Mouse (Mus musculus) neural tube, embryonic 14.5 days (tissue): ENCODE data around the gene Stra6l. TPM values are rescaled to one million over a fixed set of nuclear protein-coding genes. Genes with fewer than 3 reads are reported as not detected.

ENCODE experiments used
- ATAC-seq: fragments of 200-750 bp; cut with Nextera tagmentation; 2 replicates; pipeline ENCODE4 v1.8.0; 2017; ENCODE audit warnings: low read depth, mild to moderate bottlenecking, moderate TSS enrichment, moderate library complexity
- H3K27ac ChIP-seq: fragments of 300-500 bp; sonication (generic); 2 replicates; pipeline ENCODE4 v1.5.1; 2014; ENCODE audit warnings: low read depth, mild to moderate bottlenecking, control low read depth, low read length, moderate library complexity, mixed read lengths
- H3K27me3 ChIP-seq: fragments of 300-500 bp; sonication (generic); 2 replicates; pipeline ENCODE4 v1.6.1; 2014; ENCODE audit warnings: low read length; ENCODE audit not compliant: control insufficient read depth, insufficient read depth
- H3K36me3 ChIP-seq: fragments of 300-500 bp; sonication (generic); 2 replicates; pipeline ENCODE4 v1.6.1; 2014; ENCODE audit warnings: low read length, mixed read lengths; ENCODE audit not compliant: control insufficient read depth, insufficient read depth
- H3K4me1 ChIP-seq: fragments of 300-500 bp; sonication (generic); 2 replicates; pipeline ENCODE4 v1.6.1; 2014; ENCODE audit warnings: low read length; ENCODE audit not compliant: control insufficient read depth, insufficient read depth
- H3K4me2 ChIP-seq: fragments of 300-500 bp; sonication (generic); 2 replicates; pipeline ENCODE4 v1.6.1; 2014; ENCODE audit warnings: mild to moderate bottlenecking, low read depth, low read length, control low read depth
- H3K4me3 ChIP-seq: fragments of 300-500 bp; sonication (generic); 2 replicates; pipeline ENCODE4 v1.5.1; 2014; ENCODE audit warnings: low read depth, low read length, control low read depth, mixed read lengths
- H3K9ac ChIP-seq: fragments of 300-500 bp; sonication (generic); replicated peaks from 2 replicates; pipeline ENCODE4 v1.6.1; 2014; ENCODE audit warnings: low read depth, mild to moderate bottlenecking, control low read depth, low read length, mixed read lengths
- H3K9me3 ChIP-seq: fragments of 300-500 bp; sonication (generic); 2 replicates; pipeline ENCODE4 v1.6.1; 2016; ENCODE audit warnings: low read length; ENCODE audit not compliant: control insufficient read depth
- WGBS: fragments of 180-500 bp; shearing (Covaris S2); extraction: QIAGEN DNeasy Blood & Tissue Kit; methylation state at CpG from one replicate; pipeline ENCODE4 v1.1.7; 2014; 5-methylcytosine and 5-hydroxymethylcytosine counted together
- polyA plus RNA-seq: library from polyadenylated mRNA; unstranded; fragments of >200 nt; fragmentation: Nextera tagmentation; extraction: Ambion mirVana; gene quantifications from 2 replicates; pipeline ENCODE4 v1.2.1, GENCODE M21; 2014

Stra6l gene
- polyA plus RNA-seq, 1 experiment from 2014 or later: 0.62 TPM

DNA sequence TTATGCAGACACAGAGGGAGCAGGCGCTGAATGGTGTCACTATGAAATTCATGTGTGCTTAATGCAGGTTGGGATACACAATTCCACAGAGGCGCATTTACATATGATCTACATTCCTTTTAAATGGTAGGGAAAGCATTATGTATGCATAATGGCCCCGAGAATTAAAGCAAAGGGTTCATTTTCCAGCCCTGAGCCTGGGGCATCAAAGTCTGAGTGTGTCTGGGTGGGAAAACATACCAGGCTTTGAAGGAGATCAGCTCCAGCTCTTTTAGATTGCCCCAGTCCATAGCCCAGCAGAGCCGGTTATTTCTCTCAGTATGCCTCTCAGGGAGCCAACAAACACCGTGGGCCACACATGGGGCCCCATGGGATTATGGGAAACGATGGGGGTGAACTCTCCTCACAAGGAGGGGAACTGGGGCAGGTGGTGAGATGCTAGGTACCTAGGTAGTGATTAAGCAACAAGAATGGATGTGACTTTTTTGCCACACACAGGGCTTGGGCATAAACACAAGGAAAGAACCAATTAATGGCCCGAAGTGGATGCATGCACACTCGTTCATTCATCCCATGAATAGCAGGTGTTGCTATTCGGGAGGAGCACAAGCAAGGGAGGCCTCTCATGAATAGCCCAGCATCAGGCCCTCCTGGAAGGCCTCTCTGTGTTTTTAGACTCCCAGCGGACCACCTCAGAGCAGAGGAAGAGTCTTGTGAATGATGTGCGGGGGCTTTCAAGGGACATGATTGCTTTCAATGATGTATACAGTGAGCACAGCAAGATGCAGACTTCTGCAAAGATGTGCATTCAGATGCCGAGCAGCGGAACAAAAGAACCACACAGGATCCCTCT, 18.3 kb upstream of the Stra6l start:
- Histone ChIP-seq H3K9me3 (no peaks in the 10 kb centered on the region), H3K27me3 (peaks cover 4% of the 10 kb centered on the region; the same call in 1 of the 2 replicates), H3K4me3 (no peak overlapping the region), H3K4me1 (peaks cover 30% of the 10 kb centered on the region), H3K4me2 (no peak overlapping the region), H3K9ac (peak overlapping the region; percentile 21; the same call in 1 of the 2 replicates), H3K27ac (peak overlapping the region; percentile 80), H3K36me3 (no peaks in the 10 kb centered on the region)
- WGBS: 17% methylated on average over 13 of the region's 13 CpGs
- ATAC-seq: no peak

DNA sequence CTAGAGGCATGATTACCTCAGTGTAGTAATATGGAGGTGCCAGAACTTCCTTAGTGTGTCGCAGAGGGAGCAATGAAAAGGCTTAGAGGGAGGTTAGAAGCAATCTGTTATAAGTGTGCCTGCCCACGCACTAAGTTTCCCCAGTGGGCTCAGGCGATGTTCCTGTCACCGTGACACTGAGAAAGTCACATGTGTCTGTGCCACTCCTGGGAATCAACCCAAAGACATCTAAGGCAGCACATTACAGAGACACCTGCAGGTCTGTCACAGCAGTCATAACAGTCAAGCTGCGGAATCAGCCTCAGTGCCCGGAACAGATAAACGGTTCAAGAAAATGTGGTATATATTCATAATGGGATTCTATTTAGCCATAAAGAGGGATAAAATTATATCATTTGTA, 16.5 kb upstream of the Stra6l start:
- Histone ChIP-seq H3K4me3 (no peak overlapping the region), H3K27ac (no peak overlapping the region), H3K9ac (no peak overlapping the region), H3K4me1 (peaks cover 27% of the 10 kb centered on the region), H3K4me2 (no peak overlapping the region), H3K27me3 (no peaks in the 10 kb centered on the region), H3K9me3 (no peaks in the 10 kb centered on the region), H3K36me3 (no peaks in the 10 kb centered on the region)
- 55% methylated on average over 7 of the region's 7 CpGs for WGBS
- no peak for ATAC-seq

DNA sequence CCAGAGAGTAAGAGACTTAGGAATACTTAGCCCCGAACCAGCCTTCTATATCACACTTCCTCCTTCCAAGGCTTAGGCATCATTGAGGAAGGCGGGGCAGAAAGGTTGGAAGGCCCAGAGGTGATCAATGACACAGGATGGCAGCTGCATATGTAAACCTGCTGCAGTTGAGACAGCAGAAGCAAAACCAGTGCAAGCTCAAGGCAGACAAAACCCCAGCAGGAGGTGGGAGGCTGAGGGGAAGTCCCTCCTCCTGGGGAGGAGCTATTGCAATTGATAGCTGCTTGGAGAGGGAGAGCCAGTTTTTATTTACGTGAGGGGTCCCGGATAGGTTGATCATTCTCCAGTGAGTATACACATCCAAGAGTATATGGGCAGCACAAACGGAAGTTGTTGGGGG, 15.0 kb upstream of the Stra6l start:
- ATAC-seq: no peak
- WGBS: 36% methylated on average over 5 of the region's 5 CpGs
- Histone ChIP-seq H3K9ac (no peak overlapping the region), H3K27ac (no peak overlapping the region), H3K27me3 (no peaks in the 10 kb centered on the region), H3K4me1 (peaks cover 26% of the 10 kb centered on the region), H3K36me3 (no peaks in the 10 kb centered on the region), H3K9me3 (no peaks in the 10 kb centered on the region), H3K4me2 (no peak overlapping the region), H3K4me3 (no peak overlapping the region)

DNA sequence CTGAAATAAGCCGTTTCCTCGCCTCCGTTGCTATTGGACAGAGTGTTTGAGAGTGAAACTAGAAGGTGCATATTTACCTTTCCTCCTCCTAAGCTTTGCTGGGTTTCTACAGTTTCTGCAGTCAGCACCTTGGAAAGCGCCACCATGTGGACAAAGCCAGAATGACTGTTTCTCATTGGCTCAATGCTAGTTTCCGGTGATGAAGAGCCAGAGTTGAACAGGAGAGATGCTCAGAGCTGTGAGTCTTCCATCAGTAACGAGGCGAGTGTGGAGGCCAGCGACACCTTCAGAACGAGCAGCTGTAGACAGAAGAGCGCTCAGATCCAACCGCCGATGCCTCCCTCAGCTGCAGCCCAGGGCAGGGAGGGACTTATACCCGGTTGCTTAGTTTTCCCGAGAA, 4.1 kb upstream of the Stra6l start:
- Histone ChIP-seq H3K27me3 (no peaks in the 10 kb centered on the region), H3K27ac (no peak overlapping the region), H3K36me3 (no peaks in the 10 kb centered on the region), H3K9ac (no peak overlapping the region), H3K4me1 (no peaks in the 10 kb centered on the region), H3K4me2 (no peak overlapping the region), H3K9me3 (no peaks in the 10 kb centered on the region), H3K4me3 (no peak overlapping the region)
- WGBS: 57% methylated on average over 14 of the region's 14 CpGs
- no peak for ATAC-seq

DNA sequence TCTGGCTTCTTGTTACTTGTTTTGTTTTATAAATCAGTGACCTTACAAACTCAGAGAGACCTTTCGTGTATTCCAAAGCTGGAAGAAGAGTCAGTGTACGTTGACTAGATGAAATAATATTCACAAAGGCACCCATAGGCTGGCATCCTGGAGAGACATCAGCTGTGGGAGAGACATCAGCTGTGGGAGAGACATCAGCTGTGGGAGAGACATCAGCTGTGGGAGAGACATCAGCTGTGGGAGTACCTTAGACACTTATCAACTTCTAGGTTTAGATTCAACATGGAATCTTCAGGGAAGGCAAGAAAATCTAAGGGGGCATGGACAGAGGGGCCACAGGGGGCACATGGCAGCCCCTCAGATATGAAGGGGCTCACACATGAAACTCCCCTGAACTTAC, 2.2 kb upstream of the Stra6l start:
- WGBS: 91% methylated on average over 2 of the region's 2 CpGs

DNA sequence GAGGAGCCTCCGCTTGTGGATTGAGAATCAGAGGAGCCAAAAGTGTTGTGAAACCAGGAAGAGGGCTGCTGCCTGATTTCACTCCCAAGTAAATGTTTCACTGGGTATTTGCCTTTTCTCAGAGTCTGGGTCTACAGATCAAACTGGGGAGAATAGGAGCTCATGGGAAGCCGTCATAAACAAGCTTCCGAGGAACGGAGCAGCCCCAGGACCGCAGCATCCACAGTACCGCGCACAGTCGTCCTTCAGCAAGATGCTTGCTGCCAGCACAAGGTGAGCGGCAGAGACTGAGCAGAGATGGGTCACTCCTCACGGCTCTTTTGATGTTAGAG, 327 bp downstream of the Stra6l start:
- H3K36me3 ChIP-seq: no peaks in the 10 kb centered on the region
- no peak for ATAC-seq
- H3K4me1 ChIP-seq: no peaks in the 10 kb centered on the region
- WGBS: 14% methylated on average over 10 of the region's 10 CpGs
- H3K4me3 ChIP-seq: no peak overlapping the region
- no peaks in the 10 kb centered on the region for H3K9me3 ChIP-seq
- H3K9ac ChIP-seq: no peak overlapping the region
- H3K27ac ChIP-seq: peak overlapping the region; percentile 10; the same call in 1 of the 2 replicates
- H3K4me2 ChIP-seq: no peak overlapping the region
- no peaks in the 10 kb centered on the region for H3K27me3 ChIP-seq

More for the DNA sequence above, 2.2 kb upstream of the Stra6l start:
- Histone ChIP-seq H3K27ac (no peak overlapping the region), H3K4me2 (no peak overlapping the region), H3K9me3 (no peaks in the 10 kb centered on the region), H3K4me1 (no peaks in the 10 kb centered on the region), H3K4me3 (no peak overlapping the region), H3K9ac (no peak overlapping the region), H3K36me3 (no peaks in the 10 kb centered on the region), H3K27me3 (no peaks in the 10 kb centered on the region)
- ATAC-seq: no peak

DNA sequence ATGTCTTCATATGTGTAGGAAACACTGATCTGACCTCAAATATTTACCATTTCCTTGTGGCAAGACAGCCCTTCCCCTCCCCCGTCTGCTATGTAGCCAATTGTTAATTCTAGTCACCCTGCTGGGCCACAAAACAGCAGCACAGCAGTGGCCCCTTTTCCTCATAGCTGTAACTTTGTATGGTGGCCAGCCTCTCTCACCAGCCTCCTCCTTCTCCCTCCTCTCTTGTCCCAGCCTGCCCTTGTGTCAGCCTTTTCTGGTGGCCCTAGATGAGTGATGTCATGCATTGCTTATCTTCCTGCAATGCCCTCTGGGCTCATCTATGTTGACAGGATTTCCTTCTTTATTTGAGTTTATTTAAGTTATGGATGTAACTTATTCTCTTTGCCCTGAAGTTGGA, 955 bp downstream of the Stra6l start:
- Histone ChIP-seq H3K4me3 (no peak overlapping the region), H3K9me3 (no peaks in the 10 kb centered on the region), H3K36me3 (no peaks in the 10 kb centered on the region), H3K4me2 (no peak overlapping the region), H3K4me1 (no peaks in the 10 kb centered on the region), H3K27ac (no peak overlapping the region), H3K9ac (no peak overlapping the region), H3K27me3 (no peaks in the 10 kb centered on the region)
- 30% methylated on average over 1 of the region's 1 CpGs for WGBS
- ATAC-seq: no peak

DNA sequence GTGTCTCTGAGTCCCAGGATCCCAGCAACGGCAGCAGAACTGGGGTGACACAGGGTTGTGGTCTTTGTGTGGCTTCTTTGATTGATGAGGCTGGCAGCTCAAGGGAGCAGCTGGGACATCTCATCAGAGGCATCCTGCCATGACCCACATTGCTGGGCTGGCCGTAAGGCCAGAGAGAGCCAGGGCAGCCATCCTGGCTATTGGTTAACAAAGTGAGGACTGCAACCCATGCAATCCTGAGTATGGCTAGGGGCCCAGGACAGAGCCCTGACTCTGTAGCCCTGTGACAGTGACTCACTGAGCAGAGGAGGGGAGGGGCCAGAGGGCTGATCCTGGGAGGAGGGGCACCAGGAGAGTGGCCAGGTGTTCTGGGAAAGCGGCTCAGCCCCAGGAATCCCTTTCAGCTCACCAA, 3.2 kb downstream of the Stra6l start:
- no peak overlapping the region for H3K9ac ChIP-seq
- H3K27me3 ChIP-seq: no peaks in the 10 kb centered on the region
- H3K27ac ChIP-seq: no peak overlapping the region
- H3K4me3 ChIP-seq: no peak overlapping the region
- ATAC-seq: 0 out of 2 replicates have a peak, but pooled peaks have one; percentile 50
- no peaks in the 10 kb centered on the region for H3K4me1 ChIP-seq
- no peaks in the 10 kb centered on the region for H3K36me3 ChIP-seq
- H3K9me3 ChIP-seq: no peaks in the 10 kb centered on the region
- no peak overlapping the region for H3K4me2 ChIP-seq
- 13% methylated on average over 3 of the region's 3 CpGs for WGBS

DNA sequence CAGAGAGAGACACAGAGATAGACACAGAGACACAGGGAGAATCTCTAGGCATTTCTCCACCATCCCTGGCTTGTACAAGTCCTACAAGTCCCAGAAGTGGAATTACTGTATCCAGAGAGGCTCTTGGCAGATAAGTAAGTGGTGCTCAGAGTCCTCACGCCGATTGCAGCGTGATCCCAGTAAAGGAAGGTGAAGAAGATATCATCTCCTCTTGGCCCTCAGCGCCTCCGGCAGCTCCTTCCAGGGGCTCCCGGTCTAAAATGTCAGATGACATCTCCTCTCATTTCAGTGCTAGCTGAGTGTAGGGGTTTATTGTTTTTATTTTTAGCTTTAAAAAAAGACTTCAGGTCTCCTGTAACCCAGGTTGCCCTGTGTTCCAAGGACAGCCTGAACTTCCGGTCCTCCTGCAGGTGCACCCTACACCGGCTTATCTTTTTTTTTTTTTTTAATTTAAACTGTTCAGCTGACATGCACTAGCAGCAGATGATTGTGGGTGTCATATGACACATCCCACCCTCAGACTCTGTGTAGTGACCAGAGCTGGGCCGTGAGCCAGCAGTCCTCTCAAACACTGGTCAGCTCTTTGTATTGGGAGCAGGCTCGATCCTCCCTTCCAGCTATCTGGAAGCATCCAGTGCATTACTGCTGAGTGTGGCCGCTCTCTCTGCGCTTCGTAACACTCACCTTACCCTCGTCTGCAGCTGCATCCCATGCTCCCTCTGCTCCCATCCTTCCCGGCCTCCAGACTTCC, 5.2 kb downstream of the Stra6l start:
- WGBS: 83% methylated on average over 15 of the region's 15 CpGs
- H3K27ac ChIP-seq: no peak overlapping the region
- no peaks in the 10 kb centered on the region for H3K9me3 ChIP-seq
- H3K4me2 ChIP-seq: no peak overlapping the region
- H3K36me3 ChIP-seq: no peaks in the 10 kb centered on the region
- no peak overlapping the region for H3K4me3 ChIP-seq
- ATAC-seq: no peak
- H3K27me3 ChIP-seq: no peaks in the 10 kb centered on the region
- H3K4me1 ChIP-seq: no peaks in the 10 kb centered on the region
- H3K9ac ChIP-seq: no peak overlapping the region
